ENCODE assay signal across 7 mouse cellular contexts in genomic region chr5:74051394-74052170, GRCm38 (mm10). TPM values are rescaled to one million over a fixed set of nuclear protein-coding genes. Genes with fewer than 3 reads are reported as not detected.
A peak's percentile ranks its signal among the peaks of the same experiment; 100 is the strongest.
DNase-seq lines count a peak whose midpoint lies in the region; ATAC-seq and TF ChIP-seq lines count a peak whose summit lies in the region.

No protein-coding gene starts in this region.

- no peaks in the 10 kb centered on the region for H3K27me3 ChIP-seq in liver, embryonic 15.5 days
- H3K27me3 ChIP-seq in liver, postnatal 0 days (ENCODE audit: insufficient read depth, low read length), result no peaks in the 10 kb centered on the region
- no peaks in the 10 kb centered on the region for H3K27me3 ChIP-seq in kidney, embryonic 16.5 days (ENCODE audit: insufficient read depth, low read length)
- H3K27me3 ChIP-seq in stomach, postnatal 0 days (ENCODE audit: control insufficient read depth, insufficient read depth, low read length), result no peaks in the 10 kb centered on the region

- H3K36me3 ChIP-seq in liver, embryonic 15.5 days (replicated peaks), result peaks cover 72% of the 10 kb centered on the region
- peaks cover 7% of the 10 kb centered on the region; the same call in 1 of the 2 replicates for H3K36me3 ChIP-seq in liver, postnatal 0 days (replicated peaks; ENCODE audit: insufficient read depth, low read length)
- peaks cover 4% of the 10 kb centered on the region; the same call in 1 of the 2 replicates for H3K36me3 ChIP-seq in kidney, embryonic 16.5 days (ENCODE audit: insufficient read depth, low read length)
- H3K36me3 ChIP-seq in stomach, postnatal 0 days (ENCODE audit: control insufficient read depth, insufficient read depth, low read length), result no peaks in the 10 kb centered on the region

- no peak overlapping the region for H3K4me2 ChIP-seq in liver, embryonic 15.5 days
- H3K4me2 ChIP-seq in liver, postnatal 0 days (ENCODE audit: low read depth, low read length), result no peak overlapping the region
- no peak overlapping the region for H3K4me2 ChIP-seq in kidney, embryonic 16.5 days (replicated peaks; ENCODE audit: low read depth, low read length)
- H3K4me2 ChIP-seq in stomach, postnatal 0 days (replicated peaks; ENCODE audit: low read depth), result no peak overlapping the region

- no peak overlapping the region for H3K27ac ChIP-seq in liver, embryonic 15.5 days (replicated peaks)
- no peak overlapping the region for H3K27ac ChIP-seq in liver, postnatal 0 days (ENCODE audit: low read depth)
- H3K27ac ChIP-seq in kidney, embryonic 16.5 days (ENCODE audit: low read length), result no peak overlapping the region
- H3K27ac ChIP-seq in stomach, postnatal 0 days (replicated peaks), result 0 out of 2 replicates have a peak overlapping the region, but pooled peaks have one; percentile 8

- H3K9me3 ChIP-seq in liver, embryonic 15.5 days (replicated peaks), result no peaks in the 10 kb centered on the region
- H3K9me3 ChIP-seq in liver, postnatal 0 days (ENCODE audit: low read length), result no peaks in the 10 kb centered on the region
- no peaks in the 10 kb centered on the region for H3K9me3 ChIP-seq in kidney, embryonic 16.5 days (ENCODE audit: low read length)
- H3K9me3 ChIP-seq in stomach, postnatal 0 days (ENCODE audit: control insufficient read depth, low read length), result no peaks in the 10 kb centered on the region

- no peak for TF ChIP-seq EP300 in liver, postnatal 0 days (IDR thresholded peaks at IDR 0.05; ENCODE audit: low read depth)
- no peak for TF ChIP-seq EP300 in stomach, postnatal 0 days (optimal IDR thresholded peaks at IDR 0.05)

- no peak overlapping the region for H3K9ac ChIP-seq in liver, embryonic 15.5 days
- H3K9ac ChIP-seq in liver, postnatal 0 days (replicated peaks), result no peak overlapping the region
- H3K9ac ChIP-seq in kidney, embryonic 16.5 days (replicated peaks; ENCODE audit: low read length), result no peak overlapping the region
- no peak overlapping the region for H3K9ac ChIP-seq in stomach, postnatal 0 days (ENCODE audit: low read length)

- ATAC-seq in liver, embryonic 15.5 days (ENCODE audit: insufficient read depth), result 0 out of 2 replicates have a peak, but pooled peaks have one; percentile 11
- ATAC-seq in liver, postnatal 0 days, result no peak
- ATAC-seq in cerebellum, adult (ENCODE audit: insufficient number of reproducible peaks, low FRiP score, low TSS enrichment), result peak; percentile 69
- peak; percentile 16; the same call in 1 of the 2 replicates for ATAC-seq in kidney, embryonic 16.5 days (ENCODE audit: low FRiP score, low TSS enrichment)
- ATAC-seq in stomach, postnatal 0 days (ENCODE audit: low FRiP score, low TSS enrichment), result peak; percentile 56; the same call in 1 of the 2 replicates

- WGBS in liver, embryonic 15.5 days (ENCODE audit: insufficient replicate concordance), result 92% methylated on average over 23 of the region's 23 CpGs
- 92% methylated on average over 23 of the region's 23 CpGs for WGBS in liver, postnatal 0 days (ENCODE audit: insufficient replicate concordance)
- 65% methylated on average over 23 of the region's 23 CpGs for WGBS in kidney, embryonic 16.5 days
- 67% methylated on average over 23 of the region's 23 CpGs for WGBS in stomach, postnatal 0 days

- no peak overlapping the region for H3K4me3 ChIP-seq in liver, embryonic 15.5 days (replicated peaks)
- H3K4me3 ChIP-seq in liver, postnatal 0 days (ENCODE audit: low read depth, low read length), result no peak overlapping the region
- H3K4me3 ChIP-seq in kidney, embryonic 16.5 days (ENCODE audit: low read length), result no peak overlapping the region
- H3K4me3 ChIP-seq in stomach, postnatal 0 days (ENCODE audit: low read depth, low read length), result no peak overlapping the region

- peaks cover 23% of the 10 kb centered on the region for H3K4me1 ChIP-seq in liver, embryonic 15.5 days (replicated peaks)
- H3K4me1 ChIP-seq in liver, postnatal 0 days (ENCODE audit: insufficient read depth), result no peaks in the 10 kb centered on the region
- peaks cover 15% of the 10 kb centered on the region for H3K4me1 ChIP-seq in kidney, embryonic 16.5 days (ENCODE audit: insufficient read depth, low read length)
- H3K4me1 ChIP-seq in stomach, postnatal 0 days (replicated peaks; ENCODE audit: control insufficient read depth, insufficient read depth), result 0 out of 2 replicates have a peak, but pooled peaks cover 5% of the 10 kb centered on the region

- DNase-seq in liver, postnatal 0 days, result no peak
- peak; percentile 31 for DNase-seq in gastrocnemius, postnatal 25 days
- peak; percentile 46 for DNase-seq in stomach, postnatal 0 days (ENCODE audit: low spot score)
- no peak for DNase-seq in natural killer cell, adult 2 months (ENCODE audit: low spot score in 2 of 2)

- TF ChIP-seq CTCF in liver, postnatal 0 days (IDR thresholded peaks at IDR 0.05; ENCODE audit: low read depth), result no peak
- TF ChIP-seq CTCF in stomach, postnatal 0 days (IDR thresholded peaks at IDR 0.05; ENCODE audit: low read depth), result no peak

RNA-seq across cellular contexts. Expression of gene Usp46, which starts 16.6 kb away (rescaled TPM):
- 19.6 and 20.9 TPM in 2 replicates for polyA plus RNA-seq in liver, embryonic 15.5 days (2015; fragmentation: Nextera tagmentation; extraction: Ambion mirVana)
- polyA plus RNA-seq in liver, postnatal 0 days (2015; fragmentation: Nextera tagmentation; extraction: Ambion mirVana), result 10.1 and 12.6 TPM in 2 replicates
- total RNA-seq in gastrocnemius, postnatal 25 days (2021), result 10 to 100 TPM; 11.8 to 14.1 TPM
- polyA plus RNA-seq in kidney, embryonic 16.5 days (2015; fragmentation: Nextera tagmentation; extraction: Ambion mirVana), result 27.3 and 30.4 TPM in 2 replicates
- 18.7 and 20.0 TPM in 2 replicates for polyA plus RNA-seq in stomach, postnatal 0 days (2015; fragmentation: Nextera tagmentation; extraction: Ambion mirVana)

Comparison
In these comparisons a context has a peak if more than half of its experiments do, and no peak if none do; other contexts are left out.
1. DNase-seq: peak in gastrocnemius, postnatal 25 days (single experiment) and stomach, postnatal 0 days (single experiment); none in liver, postnatal 0 days (single experiment) and natural killer cell, adult 2 months (0 of 2).